Mouse (Mus musculus) left cerebral cortex, adult 9 months (tissue): ENCODE results near the gene Hydin.
A peak's percentile ranks its signal among the peaks of the same experiment; 100 is the strongest.

Source experiments
- DNase-seq, 2 experiments: peaks; one replicate each; pipeline ENCODE4 v3.0.0; 2022; ENCODE audit warnings: low spot score in 2 of 2

Gene Hydin

GRCm38 (mm10) chr8:110630571-110631071 lies 363.8 kb downstream of the Hydin start:
- peak in 1 of 2 experiments; percentile 68 for DNase-seq

- peak in 1 of 2 experiments; percentile 13 for DNase-seq
These were observed 364.4 kb downstream of the Hydin start for GRCm38 (mm10) chr8:110631201-110631600.

- no peak for DNase-seq
These were observed 367.0 kb downstream of the Hydin start for GRCm38 (mm10) chr8:110633814-110634213.

- DNase-seq: no peak
These were observed 369.4 kb downstream of the Hydin start for GRCm38 (mm10) chr8:110636182-110636581.

- DNase-seq: no peak
These were observed 375.6 kb downstream of the Hydin start for GRCm38 (mm10) chr8:110642331-110642730.

GRCm38 (mm10) chr8:110643177-110643576 lies 376.4 kb downstream of the Hydin start:
- no peak for DNase-seq

- no peak for DNase-seq
These were observed 377.6 kb downstream of the Hydin start for GRCm38 (mm10) chr8:110644422-110644821.

- DNase-seq: no peak
These were observed 378.1 kb downstream of the Hydin start for GRCm38 (mm10) chr8:110644901-110645300.

GRCm38 (mm10) chr8:110645340-110645739 lies 378.6 kb downstream of the Hydin start:
- DNase-seq: no peak

GRCm38 (mm10) chr8:110646064-110646463 lies 379.3 kb downstream of the Hydin start:
- peak in 1 of 2 experiments; percentile 72 for DNase-seq

- DNase-seq: no peak
These were observed 381.8 kb downstream of the Hydin start for GRCm38 (mm10) chr8:110648577-110648976.

- no peak for DNase-seq
These were observed 382.5 kb downstream of the Hydin start for GRCm38 (mm10) chr8:110649286-110649685.

- DNase-seq: no peak
These were observed 384.1 kb downstream of the Hydin start for GRCm38 (mm10) chr8:110650838-110651237.

GRCm38 (mm10) chr8:110651847-110652246 lies 385.1 kb downstream of the Hydin start:
- DNase-seq: no peak

GRCm38 (mm10) chr8:110654075-110655060 lies 387.6 kb downstream of the Hydin start:
- DNase-seq: no peak

GRCm38 (mm10) chr8:110655827-110656226 lies 389.1 kb downstream of the Hydin start:
- no peak for DNase-seq

GRCm38 (mm10) chr8:110657661-110658060 lies 390.9 kb downstream of the Hydin start:
- DNase-seq: no peak
